Mouse (Mus musculus) liver, postnatal 0 days (tissue): ENCODE data around the gene Xcl1.

Experiments used
- CTCF ChIP-seq: sonication (generic); IDR thresholded peaks from 2 replicates; pipeline ENCODE4 v1.5.1; 2016; ENCODE audit warnings: antibody characterized with exemption, low read depth
- EP300 ChIP-seq: IDR thresholded peaks from 2 replicates; pipeline ENCODE4 v1.6.1; 2016; ENCODE audit warnings: antibody characterized with exemption, low read depth, mild to moderate bottlenecking

GRCm38 (mm10) chr1:164926534-164927160, 8.7 kb downstream of the Xcl1 start:
- no peak for TF ChIP-seq CTCF
- TF ChIP-seq EP300 = no peak
